Mouse (Mus musculus): ENCODE results near the gene Atp6v1f. TPM values are rescaled to one million over a fixed set of nuclear protein-coding genes. Genes with fewer than 3 reads are reported as not detected.

The Atp6v1f gene
- total RNA-seq, 2 experiments from 2014 or later, result 94.2 to 103 TPM

DNA sequence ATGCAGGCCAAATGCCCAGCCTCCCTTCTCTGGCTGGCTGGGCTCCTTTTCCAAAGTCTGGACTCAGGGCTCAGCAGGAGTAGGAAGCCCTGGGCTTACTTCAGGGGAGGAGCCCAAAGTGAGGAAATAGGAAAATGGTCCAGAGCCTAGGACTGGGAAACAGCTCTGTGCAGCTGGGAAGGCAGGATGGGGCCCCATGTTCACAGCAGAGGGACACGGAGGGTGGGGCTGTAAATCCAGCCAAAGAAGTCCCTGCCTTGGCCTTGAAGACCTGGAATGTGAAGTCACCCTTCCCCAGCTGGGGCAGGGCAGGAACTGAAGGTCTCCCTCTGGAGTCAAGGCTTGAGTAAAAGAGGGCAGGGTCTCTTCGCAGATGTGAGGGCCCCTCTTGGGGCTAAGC is 41.6 kb downstream of the Atp6v1f start:
- DNase-seq, result peak in 1 of 2 experiments; percentile 25
- intact Hi-C loops (cut with DNase I), result no loop called here

DNA sequence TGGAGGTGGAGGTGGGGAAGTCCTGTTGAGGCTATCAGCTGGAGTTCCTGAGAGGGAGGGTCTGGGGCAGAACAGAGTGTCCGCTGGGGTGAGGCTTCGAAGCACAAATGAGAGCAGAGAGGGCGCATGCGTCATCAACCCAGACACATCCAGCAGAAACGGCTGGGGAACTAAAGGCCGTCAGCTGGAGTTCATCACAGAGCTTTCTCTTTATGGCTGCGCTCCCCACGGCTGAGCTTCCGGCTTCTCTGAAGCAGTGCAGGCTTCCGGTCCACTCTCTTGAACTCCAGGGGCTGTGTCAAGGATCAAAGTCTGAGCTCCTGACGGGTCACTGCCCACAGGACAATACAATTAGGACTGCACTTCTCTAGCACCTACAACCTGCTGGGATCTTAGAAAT is 45.8 kb downstream of the Atp6v1f start:
- intact Hi-C loops (cut with DNase I), result no loop called here

DNA sequence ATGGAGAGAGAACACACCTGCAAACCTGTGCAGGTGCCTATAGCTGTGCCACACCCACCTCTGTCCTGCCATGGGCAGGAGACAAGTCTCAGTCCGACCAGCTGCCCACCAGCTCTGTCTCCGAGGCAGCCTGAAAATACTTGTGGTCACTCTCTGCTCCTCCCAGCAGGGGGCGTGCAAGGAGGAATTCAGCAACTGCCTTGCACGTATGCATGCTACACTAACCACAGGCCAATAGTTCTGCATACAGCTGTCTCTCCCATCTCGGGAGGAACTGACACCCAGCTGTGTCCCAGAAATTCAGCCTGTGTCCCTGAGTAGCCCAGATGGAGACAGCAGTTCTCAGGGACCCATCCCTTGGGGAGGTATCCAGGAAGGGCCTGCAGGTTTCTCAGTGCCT is 49.6 kb downstream of the Atp6v1f start:
- peak; percentile 60 to 63 for DNase-seq
- intact Hi-C loops (cut with DNase I), result loop anchor here (1.0 kb wide), 1 partner anchor 132 kb away; no protein-coding TSS in a partner anchor

More for the DNA sequence above, 45.8 kb downstream of the Atp6v1f start:
- DNase-seq, result peak in 1 of 2 experiments; percentile 26

Other genes starting within 250 kb of the Atp6v1f start
- 1 to 10 TPM; 3.2 to 3.4 TPM for gene Hilpda, start 195.2 kb upstream of the Atp6v1f start, total RNA-seq (2021)
- gene Fam71f2, start 188.1 kb upstream of the Atp6v1f start, total RNA-seq (2021), result not detected
- gene Fam71f1, start 148.6 kb upstream of the Atp6v1f start, total RNA-seq (2021), result not detected
- gene Calu, start 119.6 kb upstream of the Atp6v1f start, total RNA-seq (2021), result 10 to 100 TPM; 82.5 to 86.2 TPM
- under 1 TPM in 1 of 2 experiments, not detected in 1; 0.35 TPM for gene Opn1sw, start 79.2 kb upstream of the Atp6v1f start, total RNA-seq (2021)
- gene Ccdc136, start 71.4 kb upstream of the Atp6v1f start, total RNA-seq (2021), result 10 to 100 TPM; 10.1 to 12.9 TPM
- 100 to 1,000 TPM; 403 to 438 TPM for gene Flnc, start 34.5 kb upstream of the Atp6v1f start, total RNA-seq (2021)
- gene Atp6v1fnb, start 3.7 kb downstream of the Atp6v1f start, total RNA-seq (2021), result not detected
- gene Kcp, start 40.2 kb downstream of the Atp6v1f start, total RNA-seq (2021), result 1 to 10 TPM; 5.4 to 5.9 TPM
- gene Irf5, start 58.9 kb downstream of the Atp6v1f start, total RNA-seq (2021), result 1 to 10 TPM; 1.6 to 3.7 TPM
- 10 to 100 TPM; 29.3 to 32.4 TPM for gene Tnpo3, start 142.2 kb downstream of the Atp6v1f start, total RNA-seq (2021)
- 1 to 10 TPM; 2.2 to 3.0 TPM for gene Tspan33, start 226.5 kb downstream of the Atp6v1f start, total RNA-seq (2021)

Measured in gastrocnemius, postnatal 36 days (tissue).